Mouse (Mus musculus) forebrain, embryonic 11.5 days (tissue): ENCODE results near the gene Gm20388. TPM values are rescaled to one million over a fixed set of nuclear protein-coding genes. Genes with fewer than 3 reads are reported as not detected.

Experiments
- ATAC-seq: fragments of 200-750 bp; cut with Nextera tagmentation; replicated peaks from 2 replicates; pipeline ENCODE4 v1.8.0; 2017; ENCODE audit warnings: moderate TSS enrichment; ENCODE audit not compliant: low FRiP score
- DNase-seq: peaks from one replicate; pipeline ENCODE4 v3.0.0-alpha.2; 2017; ENCODE audit warnings: low spot score
- H3K27ac ChIP-seq: fragments of 300-500 bp; sonication (generic); 2 replicates; pipeline ENCODE4 v1.5.1; 2014; ENCODE audit warnings: low read depth, low read length
- H3K27me3 ChIP-seq: fragments of 300-500 bp; sonication (generic); 2 replicates; pipeline ENCODE4 v1.6.1; 2014; ENCODE audit warnings: mild to moderate bottlenecking, low read length, mixed read lengths; ENCODE audit not compliant: control insufficient read depth, insufficient read depth
- H3K36me3 ChIP-seq: fragments of 300-500 bp; sonication (generic); 2 replicates; pipeline ENCODE4 v1.6.1; 2014; ENCODE audit warnings: mild to moderate bottlenecking, low read length, moderate library complexity, mixed read lengths; ENCODE audit not compliant: control insufficient read depth, insufficient read depth
- H3K4me1 ChIP-seq: fragments of 300-500 bp; sonication (generic); replicated peaks from 2 replicates; pipeline ENCODE4 v1.6.1; 2014; ENCODE audit warnings: low read length, mixed read lengths; ENCODE audit not compliant: control insufficient read depth, insufficient read depth
- H3K4me2 ChIP-seq: fragments of 300-500 bp; sonication (generic); 2 replicates; pipeline ENCODE4 v1.6.1; 2014; ENCODE audit warnings: low read depth, mild to moderate bottlenecking, low read length, moderate library complexity, mixed read lengths; ENCODE audit not compliant: severe bottlenecking
- H3K4me3 ChIP-seq: fragments of 300-500 bp; sonication (generic); 2 replicates; pipeline ENCODE4 v1.5.1; 2014; ENCODE audit warnings: low read depth, low read length
- H3K9ac ChIP-seq: fragments of 300-500 bp; sonication (generic); 2 replicates; pipeline ENCODE4 v1.6.1; 2014; ENCODE audit warnings: low read length
- H3K9me3 ChIP-seq: fragments of 300-500 bp; sonication (generic); 2 replicates; pipeline ENCODE4 v1.6.1; 2016; ENCODE audit warnings: low read length, mixed read lengths; ENCODE audit not compliant: control insufficient read depth
- WGBS: fragments of 180-500 bp; shearing (Covaris S2); extraction: QIAGEN DNeasy Blood & Tissue Kit; methylation state at CpG from one replicate; pipeline ENCODE4 v1.1.7; 2014; 5-methylcytosine and 5-hydroxymethylcytosine counted together
- polyA plus RNA-seq: library from polyadenylated mRNA; unstranded; fragments of >200 nt; fragmentation: Nextera tagmentation; extraction: Ambion mirVana; gene quantifications from 2 replicates; pipeline ENCODE4 v1.2.1, GENCODE M21; 2014

Gm20388 gene
- polyA plus RNA-seq, 1 experiment from 2014 or later: not detected

DNA sequence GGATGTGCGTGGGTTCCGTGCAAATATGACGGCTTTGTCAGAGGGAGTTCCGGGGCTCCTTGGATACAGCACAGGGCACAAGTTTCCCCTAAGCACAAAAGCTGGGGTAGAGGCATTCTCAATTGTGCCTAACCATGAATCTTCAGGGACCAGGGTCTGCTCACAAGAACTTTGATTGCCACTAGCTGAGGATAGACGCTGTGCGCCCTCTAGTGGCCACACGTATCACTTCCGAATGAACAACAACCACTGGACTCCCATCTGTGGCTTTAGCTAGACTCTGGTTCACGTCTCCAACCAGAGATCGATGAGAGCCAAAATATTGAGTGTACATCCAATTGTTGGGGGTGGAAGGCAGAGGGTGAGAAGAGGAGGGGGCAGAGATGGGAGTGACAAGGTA lies 2015.0 kb downstream of the Gm20388 start:
- no peak overlapping the region for H3K4me3 ChIP-seq
- no peak overlapping the region for H3K4me2 ChIP-seq
- H3K27me3 ChIP-seq: no peaks in the 10 kb centered on the region
- DNase-seq: peak; percentile 89
- no peaks in the 10 kb centered on the region for H3K36me3 ChIP-seq
- no peaks in the 10 kb centered on the region for H3K4me1 ChIP-seq
- H3K9me3 ChIP-seq: no peaks in the 10 kb centered on the region
- no peak overlapping the region for H3K9ac ChIP-seq
- 31% methylated on average over 10 of the region's 10 CpGs for WGBS
- H3K27ac ChIP-seq: no peak overlapping the region
- ATAC-seq: 0 out of 2 replicates have a peak, but pooled peaks have one; percentile 39

DNA sequence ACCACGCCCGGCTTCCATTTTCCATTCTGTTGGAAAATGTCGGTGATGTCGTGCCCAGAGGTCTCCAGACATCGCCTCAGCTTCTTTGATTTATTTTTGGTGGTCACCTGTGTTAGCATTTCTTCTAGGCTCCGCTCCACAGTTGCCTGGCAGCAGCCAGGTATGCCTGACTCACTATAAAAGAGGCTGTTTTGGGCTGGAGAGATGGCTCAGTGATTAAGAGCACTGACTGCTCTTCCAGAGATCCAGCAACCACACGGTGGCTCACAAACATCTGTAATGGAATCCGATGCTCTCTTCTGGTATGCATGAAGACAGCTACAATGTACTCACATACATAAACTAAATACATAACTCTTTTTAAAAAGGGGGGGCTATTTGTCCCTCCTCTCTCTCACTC lies 2015.6 kb downstream of the Gm20388 start:
- H3K9me3 ChIP-seq: no peaks in the 10 kb centered on the region
- H3K9ac ChIP-seq: no peak overlapping the region
- H3K4me3 ChIP-seq: no peak overlapping the region
- no peak for DNase-seq
- H3K27ac ChIP-seq: no peak overlapping the region
- ATAC-seq: no peak
- WGBS: 71% methylated on average over 8 of the region's 8 CpGs
- H3K27me3 ChIP-seq: no peaks in the 10 kb centered on the region
- no peaks in the 10 kb centered on the region for H3K4me1 ChIP-seq
- no peaks in the 10 kb centered on the region for H3K36me3 ChIP-seq
- H3K4me2 ChIP-seq: no peak overlapping the region

- ATAC-seq: no peak
- Histone ChIP-seq H3K36me3 (no peaks in the 10 kb centered on the region), H3K27ac (no peak overlapping the region), H3K4me1 (no peaks in the 10 kb centered on the region), H3K9me3 (no peaks in the 10 kb centered on the region), H3K9ac (no peak overlapping the region), H3K27me3 (no peaks in the 10 kb centered on the region), H3K4me3 (no peak overlapping the region), H3K4me2 (no peak overlapping the region)
- DNase-seq: no peak
- 42% methylated on average over 8 of the region's 8 CpGs for WGBS
Observed at GRCm38 (mm10) chr8:121927316-121927715, 2016.7 kb downstream of the Gm20388 start.

- Histone ChIP-seq H3K4me2 (no peak overlapping the region), H3K4me1 (no peaks in the 10 kb centered on the region), H3K4me3 (no peak overlapping the region), H3K36me3 (no peaks in the 10 kb centered on the region), H3K9me3 (no peaks in the 10 kb centered on the region), H3K9ac (no peak overlapping the region), H3K27me3 (no peaks in the 10 kb centered on the region), H3K27ac (no peak overlapping the region)
- no peak for DNase-seq
- ATAC-seq: no peak
- 90% methylated on average over 4 of the region's 4 CpGs for WGBS
Observed at GRCm38 (mm10) chr8:121930047-121930446, 2019.4 kb downstream of the Gm20388 start.

DNA sequence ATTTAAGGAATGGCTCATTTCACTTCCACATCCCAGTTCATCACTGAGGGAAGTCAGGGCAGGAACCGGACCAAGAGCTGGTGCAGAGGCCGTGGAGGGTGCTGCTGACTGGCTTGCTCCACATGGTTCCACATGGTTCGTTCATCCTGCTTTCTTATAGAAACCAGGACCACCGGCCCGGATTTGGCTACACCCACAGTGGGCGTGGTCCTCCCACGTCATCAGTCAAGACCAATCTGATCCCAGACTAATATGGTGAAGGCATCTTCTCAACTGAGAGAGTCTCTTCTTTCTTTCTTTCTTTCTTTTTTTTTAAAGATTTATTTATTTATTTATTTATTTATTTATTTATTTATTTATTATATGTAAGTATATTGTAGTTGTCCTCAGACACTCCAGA lies 2020.9 kb downstream of the Gm20388 start:
- no peak for ATAC-seq
- 82% methylated on average over 7 of the region's 7 CpGs for WGBS
- no peak for DNase-seq

DNA sequence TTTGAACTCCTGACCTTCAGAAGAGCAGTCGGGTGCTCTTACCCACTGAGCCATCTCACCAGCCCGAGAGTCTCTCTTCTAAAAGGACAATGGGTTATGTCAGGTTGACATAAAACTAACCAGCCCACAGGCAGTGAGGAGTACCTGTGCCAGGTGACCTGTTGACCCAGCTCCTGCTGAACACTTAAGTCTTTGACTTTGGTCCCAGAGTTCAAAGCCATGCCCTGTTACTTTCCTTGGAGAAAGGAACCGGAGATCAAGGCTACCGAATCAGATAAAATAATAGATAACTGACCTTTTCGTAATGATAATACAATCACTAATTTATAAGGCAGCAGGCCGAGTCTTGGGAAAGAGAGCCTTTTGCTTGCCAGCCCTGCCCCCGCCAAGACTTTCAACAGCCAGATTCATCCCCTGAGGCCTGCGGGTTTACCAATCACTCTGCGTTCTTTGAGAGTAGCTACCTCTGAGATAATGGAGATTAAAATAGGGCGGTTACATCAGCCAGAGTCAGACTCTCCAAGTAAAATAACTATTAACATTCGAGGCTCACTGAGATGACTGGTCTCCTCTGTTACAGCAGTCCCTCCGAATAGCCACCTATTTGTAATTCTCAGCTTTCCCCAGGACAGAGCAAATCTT lies 2021.5 kb downstream of the Gm20388 start:
- DNase-seq (no peak), ATAC-seq (no peak)
- Histone ChIP-seq H3K4me3 (no peak overlapping the region), H3K4me1 (peaks cover 4% of the 10 kb centered on the region; the same call in 1 of the 2 replicates), H3K27ac (no peak overlapping the region), H3K9me3 (no peaks in the 10 kb centered on the region), H3K27me3 (no peaks in the 10 kb centered on the region), H3K4me2 (no peak overlapping the region), H3K36me3 (no peaks in the 10 kb centered on the region), H3K9ac (no peak overlapping the region)
- 79% methylated on average over 12 of the region's 12 CpGs for WGBS

More for the DNA sequence above, 2020.9 kb downstream of the Gm20388 start:
- no peaks in the 10 kb centered on the region for H3K36me3 ChIP-seq
- no peaks in the 10 kb centered on the region for H3K9me3 ChIP-seq
- H3K4me3 ChIP-seq: no peak overlapping the region
- no peaks in the 10 kb centered on the region for H3K27me3 ChIP-seq
- no peak overlapping the region for H3K4me2 ChIP-seq
- H3K9ac ChIP-seq: no peak overlapping the region
- peaks cover 4% of the 10 kb centered on the region; the same call in 1 of the 2 replicates for H3K4me1 ChIP-seq
- no peak overlapping the region for H3K27ac ChIP-seq

GRCm38 (mm10) chr8:121932668-121933520 lies 2022.3 kb downstream of the Gm20388 start:
- Histone ChIP-seq H3K9me3 (no peaks in the 10 kb centered on the region), H3K4me1 (peaks cover 4% of the 10 kb centered on the region; the same call in 1 of the 2 replicates), H3K27ac (no peak overlapping the region), H3K27me3 (no peaks in the 10 kb centered on the region), H3K36me3 (no peaks in the 10 kb centered on the region), H3K4me3 (no peak overlapping the region), H3K4me2 (no peak overlapping the region), H3K9ac (no peak overlapping the region)
- DNase-seq (no peak), ATAC-seq (no peak)
- WGBS: 86% methylated on average over 14 of the region's 14 CpGs

DNA sequence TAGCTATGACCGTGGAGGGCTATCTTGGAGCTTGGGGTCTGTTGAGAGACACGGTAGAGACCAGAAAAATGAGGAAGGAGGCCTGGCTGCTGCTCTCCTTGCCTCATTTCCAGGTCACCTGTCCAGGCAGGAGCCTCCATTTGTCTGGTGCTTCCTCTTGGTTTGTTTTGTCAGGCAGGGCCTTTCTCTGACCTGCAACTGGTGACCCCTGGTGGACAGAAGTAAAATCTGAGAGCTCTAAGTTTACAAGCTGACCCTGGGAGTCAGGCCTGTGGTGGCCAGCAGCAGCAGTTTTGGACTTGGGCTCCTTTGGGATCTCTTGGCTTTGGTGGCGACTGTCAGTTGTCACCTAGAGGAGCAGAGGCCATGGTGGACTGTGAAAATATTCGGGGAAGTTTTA lies 2023.9 kb downstream of the Gm20388 start:
- H3K4me3 ChIP-seq: no peak overlapping the region

More for the DNA sequence above, 2023.9 kb downstream of the Gm20388 start:
- 39% methylated on average over 4 of the region's 4 CpGs for WGBS
- H3K4me1 ChIP-seq: peaks cover 4% of the 10 kb centered on the region; the same call in 1 of the 2 replicates
- H3K4me2 ChIP-seq: no peak overlapping the region
- no peaks in the 10 kb centered on the region for H3K36me3 ChIP-seq
- ATAC-seq: no peak
- no peak for DNase-seq
- no peaks in the 10 kb centered on the region for H3K9me3 ChIP-seq
- H3K27me3 ChIP-seq: no peaks in the 10 kb centered on the region
- H3K9ac ChIP-seq: no peak overlapping the region
- H3K27ac ChIP-seq: no peak overlapping the region
